Mouse (Mus musculus): ENCODE measurements around the gene Taok3.

DNA sequence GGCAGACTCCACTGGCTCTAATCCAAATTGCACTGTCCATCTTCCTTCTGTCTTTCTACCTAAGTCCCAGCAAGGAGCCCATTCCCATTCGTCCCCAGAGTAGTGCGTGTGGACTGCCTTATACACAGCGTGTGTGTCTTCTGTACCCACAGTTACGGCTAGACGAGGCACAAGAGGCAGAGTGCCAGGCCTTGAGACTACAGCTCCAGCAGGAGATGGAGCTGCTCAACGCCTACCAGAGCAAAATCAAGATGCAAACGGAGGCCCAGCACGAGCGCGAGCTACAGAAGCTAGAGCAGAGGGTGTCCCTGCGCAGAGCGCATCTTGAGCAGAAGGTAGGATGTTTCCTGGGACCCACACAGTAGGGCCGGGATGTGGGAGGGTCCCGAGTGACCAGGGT, 152.0 kb downstream of the Taok3 start:
- TF ChIP-seq CTCF (conservative IDR thresholded peaks at IDR 0.05; ENCODE audit: insufficient read depth, insufficient read length, low read depth, low read length), result no peak
- no peak for TF ChIP-seq POLR2A (IDR thresholded peaks at IDR 0.05; ENCODE audit: low read depth, low read length)

Data from kidney, adult 2 months (tissue).